Mouse (Mus musculus) forebrain, embryonic 12.5 days (tissue): Measurements from ENCODE around the gene Unc93a2. TPM values are rescaled to one million over a fixed set of nuclear protein-coding genes. Genes with fewer than 3 reads are reported as not detected.
"Not testable (repeated sequence)": the region's sequence is repeated elsewhere in the genome, so short reads cannot be mapped to it uniquely, and the experiment has no call there.

Experiments used
- ATAC-seq: fragments of 200-750 bp; cut with Nextera tagmentation; 2 replicates; pipeline ENCODE4 v1.8.0; 2017; ENCODE audit warnings: moderate TSS enrichment; ENCODE audit not compliant: low FRiP score
- H3K27ac ChIP-seq: fragments of 300-500 bp; sonication (generic); 2 replicates; pipeline ENCODE4 v1.5.1; 2016; ENCODE audit warnings: mild to moderate bottlenecking
- H3K27me3 ChIP-seq: fragments of 300-500 bp; sonication (generic); 2 replicates; pipeline ENCODE4 v1.6.1; 2016; ENCODE audit warnings: mild to moderate bottlenecking
- H3K36me3 ChIP-seq: fragments of 300-500 bp; sonication (generic); replicated peaks from 2 replicates; pipeline ENCODE4 v1.6.1; 2016; ENCODE audit warnings: mild to moderate bottlenecking
- H3K4me1 ChIP-seq: fragments of 300-500 bp; sonication (generic); 2 replicates; pipeline ENCODE4 v1.6.1; 2016
- H3K4me2 ChIP-seq: fragments of 300-500 bp; sonication (generic); 2 replicates; pipeline ENCODE4 v1.6.1; 2016; ENCODE audit warnings: mild to moderate bottlenecking, moderate library complexity
- H3K4me3 ChIP-seq: fragments of 300-500 bp; sonication (generic); replicated peaks from 2 replicates; pipeline ENCODE4 v1.5.1; 2016; ENCODE audit warnings: mild to moderate bottlenecking
- H3K9ac ChIP-seq: fragments of 300-500 bp; sonication (generic); 2 replicates; pipeline ENCODE4 v1.6.1; 2016; ENCODE audit warnings: mild to moderate bottlenecking
- H3K9me3 ChIP-seq: fragments of 300-500 bp; sonication (generic); 2 replicates; pipeline ENCODE4 v1.6.1; 2016
- WGBS: fragments of 180-500 bp; shearing (Covaris S2); methylation state at CpG from one replicate; pipeline ENCODE4 v1.1.7; 2016; 5-methylcytosine and 5-hydroxymethylcytosine counted together
- polyA plus RNA-seq: library from polyadenylated mRNA; unstranded; fragments of >200 nt; fragmentation: Nextera tagmentation; extraction: Ambion mirVana; gene quantifications from 2 replicates; pipeline ENCODE4 v1.2.1, GENCODE M21; 2016

Unc93a2 gene
- polyA plus RNA-seq, 1 experiment from 2014 or later, result not detected

DNA sequence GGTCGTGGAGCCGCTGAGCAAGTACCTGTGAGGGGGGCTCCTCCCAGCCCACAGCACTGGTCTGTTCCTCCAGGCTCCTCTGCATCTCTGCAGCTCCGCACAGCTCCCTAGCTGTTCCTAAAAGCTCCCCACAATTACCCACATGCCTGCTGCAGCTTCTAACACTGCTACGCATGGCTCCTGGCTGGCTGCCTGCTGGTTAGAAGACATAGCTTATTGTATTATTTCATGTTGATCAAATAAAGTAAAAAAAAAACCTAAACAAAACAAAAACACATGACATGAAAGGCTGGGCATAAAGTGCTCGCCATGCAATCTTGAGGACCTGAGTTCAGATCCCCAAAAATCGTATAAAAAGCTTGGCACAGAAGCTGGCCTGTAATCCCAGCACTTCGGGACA is 4.6 kb upstream of the Unc93a2 start:
- 78% methylated on average over 7 of the region's 7 CpGs for WGBS
- not testable (repeated sequence) for H3K27me3 ChIP-seq, ATAC-seq, H3K9ac ChIP-seq, H3K4me2 ChIP-seq, H3K36me3 ChIP-seq, H3K4me3 ChIP-seq, H3K9me3 ChIP-seq, H3K27ac ChIP-seq, H3K4me1 ChIP-seq

DNA sequence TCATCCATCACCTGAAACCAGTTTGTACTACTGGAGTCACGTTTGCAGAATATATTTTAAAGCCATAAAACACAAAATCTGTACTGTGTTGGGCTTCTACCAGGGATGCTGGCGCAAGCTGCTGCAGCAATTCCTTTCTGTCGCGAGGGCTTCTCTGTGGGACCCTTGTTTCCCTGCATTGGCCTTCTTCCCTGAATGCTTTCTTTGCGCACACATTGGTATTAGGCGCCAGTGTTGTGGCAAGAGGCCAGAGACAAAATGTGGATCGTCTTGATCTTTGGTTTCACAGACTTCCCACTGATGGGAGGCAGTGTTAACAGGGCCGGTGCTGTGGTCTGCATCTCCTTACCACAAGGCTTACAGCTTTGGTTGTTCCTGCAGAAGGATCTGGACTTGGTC is 3.7 kb upstream of the Unc93a2 start:
- H3K9ac ChIP-seq, ATAC-seq, H3K9me3 ChIP-seq, H3K27ac ChIP-seq, H3K4me2 ChIP-seq, H3K36me3 ChIP-seq, H3K4me3 ChIP-seq, H3K4me1 ChIP-seq, H3K27me3 ChIP-seq: not testable (repeated sequence)
- 76% methylated on average over 8 of the region's 8 CpGs for whole genome bisulfite sequencing

- not testable (repeated sequence) for H3K27ac ChIP-seq, H3K27me3 ChIP-seq, H3K9ac ChIP-seq, H3K9me3 ChIP-seq, H3K36me3 ChIP-seq, H3K4me2 ChIP-seq, H3K4me3 ChIP-seq, H3K4me1 ChIP-seq, ATAC-seq
- no CpG with 5 or more reads among the region's 2 CpGs for WGBS
Measured at GRCm38 (mm10) chr17:7388341-7388957, 3.2 kb upstream of the Unc93a2 start.

- not testable (repeated sequence) for H3K9me3 ChIP-seq, H3K27me3 ChIP-seq, H3K9ac ChIP-seq, H3K4me1 ChIP-seq, H3K4me2 ChIP-seq, ATAC-seq, H3K4me3 ChIP-seq, H3K36me3 ChIP-seq, H3K27ac ChIP-seq
- 67% methylated on average over 8 of the region's 8 CpGs for WGBS
Measured at GRCm38 (mm10) chr17:7386016-7386415, 752 bp upstream of the Unc93a2 start.

GRCm38 (mm10) chr17:7383167-7384143 is 1.8 kb downstream of the Unc93a2 start:
- H3K27ac ChIP-seq, H3K9me3 ChIP-seq, H3K27me3 ChIP-seq, H3K9ac ChIP-seq, H3K36me3 ChIP-seq, ATAC-seq, H3K4me2 ChIP-seq, H3K4me1 ChIP-seq, H3K4me3 ChIP-seq: not testable (repeated sequence)
- 93% methylated on average over 12 of the region's 13 CpGs for WGBS

GRCm38 (mm10) chr17:7382711-7383110 is 2.6 kb downstream of the Unc93a2 start:
- not testable (repeated sequence) for H3K4me3 ChIP-seq, ATAC-seq, H3K27ac ChIP-seq, H3K4me2 ChIP-seq, H3K4me1 ChIP-seq, H3K27me3 ChIP-seq, H3K9ac ChIP-seq, H3K9me3 ChIP-seq, H3K36me3 ChIP-seq
- 83% methylated on average over 1 of the region's 3 CpGs for WGBS

- not testable (repeated sequence) for H3K9ac ChIP-seq, H3K27me3 ChIP-seq, H3K9me3 ChIP-seq, H3K27ac ChIP-seq, H3K4me3 ChIP-seq, H3K4me1 ChIP-seq, H3K36me3 ChIP-seq, H3K4me2 ChIP-seq
- 0 out of 2 replicates have a peak, but pooled peaks have one; percentile 11 for ATAC-seq
- WGBS, result 27% methylated on average over 2 of the region's 3 CpGs
Measured at GRCm38 (mm10) chr17:7377907-7378306, 7.4 kb downstream of the Unc93a2 start.

DNA sequence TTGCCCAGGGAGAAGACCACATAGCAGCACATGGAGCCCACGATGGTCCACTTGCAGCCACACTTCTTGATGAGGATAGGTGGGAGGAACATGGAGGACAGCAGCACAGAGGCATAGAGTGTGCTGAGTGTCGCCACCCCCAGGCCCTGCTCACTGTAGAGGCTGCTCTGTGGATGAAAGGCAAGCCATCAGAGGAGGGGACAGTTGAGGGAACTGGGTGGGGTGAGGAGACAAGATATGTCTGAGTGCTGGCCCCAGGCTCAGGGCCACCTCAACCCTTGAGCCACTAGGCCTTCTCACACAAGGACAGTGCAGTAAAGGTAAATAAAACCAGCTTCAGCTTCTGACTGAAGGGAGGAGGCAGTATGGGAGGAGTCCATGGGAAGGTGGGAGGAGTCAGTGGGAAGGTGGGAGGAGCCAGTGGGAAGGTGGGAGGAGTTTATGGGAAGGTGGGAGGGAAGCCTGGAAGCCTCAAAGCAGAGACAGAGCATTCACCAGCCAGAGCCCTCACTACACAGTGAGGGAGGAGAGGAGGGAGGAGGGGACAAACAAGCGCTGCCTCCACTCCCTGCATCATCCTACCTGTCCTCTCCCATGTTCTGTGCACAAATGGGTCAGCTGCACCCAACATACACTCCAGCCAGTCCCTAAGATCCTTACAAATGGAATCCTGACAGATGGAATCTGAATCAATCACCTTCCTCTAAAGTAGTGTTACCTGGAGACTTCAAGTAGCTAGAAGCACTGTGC is 8.1 kb downstream of the Unc93a2 start:
- WGBS, result 92% methylated on average over 1 of the region's 3 CpGs
- not testable (repeated sequence) for ATAC-seq, H3K4me1 ChIP-seq

GRCm38 (mm10) chr17:7371879-7372278 is 13.4 kb downstream of the Unc93a2 start, which contains the start of gene Gm49630:
Gene Gm49630, minus strand, starts transcription at chr17:7371979.
- H3K4me3 ChIP-seq, H3K4me2 ChIP-seq, H3K36me3 ChIP-seq, H3K27me3 ChIP-seq, H3K9me3 ChIP-seq, H3K9ac ChIP-seq, H3K27ac ChIP-seq, ATAC-seq, H3K4me1 ChIP-seq: not testable (repeated sequence)
- 83% methylated on average over 3 of the region's 5 CpGs for WGBS

More for the DNA sequence above, 8.1 kb downstream of the Unc93a2 start:
- not testable (repeated sequence) for H3K27ac ChIP-seq, H3K9ac ChIP-seq, H3K9me3 ChIP-seq, H3K27me3 ChIP-seq, H3K4me3 ChIP-seq, H3K36me3 ChIP-seq, H3K4me2 ChIP-seq

GRCm38 (mm10) chr17:7369401-7369800 is 15.9 kb downstream of the Unc93a2 start:
- not testable (repeated sequence) for H3K9ac ChIP-seq, H3K9me3 ChIP-seq, H3K4me1 ChIP-seq, ATAC-seq, H3K4me2 ChIP-seq, H3K36me3 ChIP-seq, H3K27ac ChIP-seq, H3K27me3 ChIP-seq, H3K4me3 ChIP-seq
- 78% methylated on average over 6 of the region's 6 CpGs for WGBS

- WGBS, result 61% methylated on average over 5 of the region's 7 CpGs
- H3K4me3 ChIP-seq, H3K9ac ChIP-seq, H3K36me3 ChIP-seq, H3K27me3 ChIP-seq, H3K9me3 ChIP-seq, H3K27ac ChIP-seq, H3K4me1 ChIP-seq, H3K4me2 ChIP-seq: not testable (repeated sequence)
- peak; percentile 76 for ATAC-seq
Measured at GRCm38 (mm10) chr17:7366676-7367374, 18.4 kb downstream of the Unc93a2 start.

DNA sequence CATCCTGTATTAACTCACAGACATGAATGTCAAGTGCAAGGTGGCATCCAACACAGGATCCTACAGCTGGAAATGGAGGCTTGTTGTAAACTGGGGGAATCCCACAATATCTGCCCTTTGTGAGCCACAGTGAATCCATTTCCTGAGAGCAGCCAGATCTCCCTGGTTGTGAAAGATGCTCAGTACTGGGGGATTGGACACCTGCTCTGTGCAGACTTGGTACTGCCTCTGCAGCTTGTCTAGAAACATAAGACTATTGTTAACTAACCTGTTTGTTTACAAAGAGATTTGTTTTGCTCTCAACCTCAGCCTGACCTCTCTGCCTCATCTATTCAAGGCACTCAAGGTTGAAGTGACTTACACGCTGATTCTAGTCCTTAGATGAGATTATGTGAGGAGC is 19.0 kb downstream of the Unc93a2 start:
- not testable (repeated sequence) for H3K27me3 ChIP-seq, H3K4me1 ChIP-seq, H3K9me3 ChIP-seq, H3K4me2 ChIP-seq, H3K4me3 ChIP-seq, H3K9ac ChIP-seq, H3K36me3 ChIP-seq, H3K27ac ChIP-seq
- no CpG with 5 or more reads among the region's 1 CpGs for WGBS
- 0 out of 2 replicates have a peak, but pooled peaks have one; percentile 23 for ATAC-seq
